Mouse (Mus musculus): ENCODE results near the gene Palm2. TPM values are rescaled to one million over a fixed set of nuclear protein-coding genes. Genes with fewer than 3 reads are reported as not detected.

The Palm2 gene
- total and polyA plus RNA-seq, 3 experiments = not detected

DNA sequence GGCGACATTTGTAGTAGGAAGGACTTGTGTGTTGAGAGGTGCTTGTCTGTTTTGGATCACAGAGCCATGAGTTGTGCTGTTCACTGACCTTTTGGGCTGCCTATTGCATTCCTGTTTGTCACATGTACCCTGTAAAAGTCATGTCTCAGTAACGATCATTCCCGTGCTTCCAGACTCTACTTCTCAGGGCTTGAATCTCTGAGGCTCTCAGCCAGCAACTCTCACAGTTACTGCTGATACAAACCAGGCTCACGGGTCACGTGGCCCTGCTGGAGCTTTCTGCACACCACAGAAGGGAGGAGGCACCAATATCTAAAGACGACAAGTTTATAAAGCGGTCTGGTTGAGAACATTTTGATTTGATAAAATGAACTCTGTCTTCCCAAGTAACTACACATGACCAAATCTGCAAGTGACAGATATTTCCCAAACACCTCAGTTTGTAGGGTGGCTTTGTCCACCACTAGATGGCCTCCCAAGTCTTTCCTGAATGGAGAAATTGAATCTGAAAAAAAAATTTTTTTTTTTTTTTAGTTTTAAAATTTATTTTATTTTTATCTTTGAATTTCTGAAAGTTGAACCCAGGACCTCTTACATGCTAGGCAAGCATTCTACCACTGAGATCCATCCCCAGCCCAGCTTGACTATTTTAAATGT is 236.9 kb downstream of the Palm2 start:
- no peak overlapping the region for H3K4me3 ChIP-seq (ENCODE audit: control insufficient read depth in 1 of 2, insufficient read depth in 1 of 2, low read depth in 2 of 2, low read length in 2 of 2)
- no peak overlapping the region for H3K9ac ChIP-seq (ENCODE audit: control insufficient read depth, low read depth, low read length, poor library complexity, severe bottlenecking)
- peak; percentile 44 for DNase-seq (ENCODE audit: low read depth, low spot score)
- peaks cover 5 to 6% of the 10 kb centered on the region in 2 experiments for H3K27me3 ChIP-seq (ENCODE audit: control insufficient read depth in 1 of 2, insufficient read depth in 2 of 2, low read length in 2 of 2)
- no peaks in the 10 kb centered on the region for H3K79me2 ChIP-seq (ENCODE audit: control insufficient read depth, insufficient read depth, low read length, poor library complexity)
- no peak overlapping the region for H3K27ac ChIP-seq (ENCODE audit: control insufficient read depth, low read depth, low read length)
- no peaks in the 10 kb centered on the region for H3K4me1 ChIP-seq (ENCODE audit: control insufficient read depth in 1 of 2, insufficient read depth in 2 of 2, low read length in 2 of 2)
- H3K9me3 ChIP-seq (replicated peaks; ENCODE audit: insufficient read depth, low read length) = no peaks in the 10 kb centered on the region
- no peaks in the 10 kb centered on the region for H3K36me3 ChIP-seq (ENCODE audit: control insufficient read depth in 1 of 2, insufficient read depth in 2 of 2, low read length in 2 of 2)
- TF ChIP-seq CHD2 (IDR thresholded peaks at IDR 0.05; ENCODE audit: low read length) (no peak), MYB (IDR thresholded peaks at IDR 0.05; ENCODE audit: low read depth, low read length) (no peak), HCFC1 (IDR thresholded peaks at IDR 0.05; ENCODE audit: low read depth, low read length) (no peak), TBP (IDR thresholded peaks at IDR 0.05; ENCODE audit: low read depth, low read length) (no peak), MAFK (IDR thresholded peaks at IDR 0.05; ENCODE audit: borderline replicate concordance, low read depth, low read length) (no peak), TAL1 (IDR thresholded peaks at IDR 0.05; ENCODE audit: low read length) (no peak), ETS1 (IDR thresholded peaks at IDR 0.05; ENCODE audit: low read depth, low read length) (no peak), RCOR1 (IDR thresholded peaks at IDR 0.05; ENCODE audit: low read depth, low read length) (no peak), GATA1 (IDR thresholded peaks at IDR 0.05; ENCODE audit: low read depth, low read length) (no peak), E2F4 (IDR thresholded peaks at IDR 0.05; ENCODE audit: borderline replicate concordance, low read depth, low read length) (no peak), BHLHE40 (IDR thresholded peaks at IDR 0.05; ENCODE audit: borderline replicate concordance, low read depth, low read length) (no peak), RAD21 (IDR thresholded peaks at IDR 0.05; ENCODE audit: low read depth, low read length) (peak; percentile 73), POLR2AphosphoS5 (IDR thresholded peaks at IDR 0.05; ENCODE audit: borderline replicate concordance, low read depth, low read length) (no peak), ZMIZ1 (IDR thresholded peaks at IDR 0.05; ENCODE audit: low read depth, low read length) (no peak), NELFE (IDR thresholded peaks at IDR 0.05; ENCODE audit: low read depth, low read length) (no peak), KAT2A (conservative IDR thresholded peaks at IDR 0.05; ENCODE audit: low read depth, low read length) (no peak), CTCF (IDR thresholded peaks at IDR 0.05 in 2 of 3, conservative IDR thresholded peaks at IDR 0.05 in 1 of 3; ENCODE audit: control insufficient read depth in 1 of 3, insufficient read depth in 1 of 3, low read depth in 2 of 3, low read length in 3 of 3, poor library complexity in 1 of 3, severe bottlenecking in 1 of 3) (peak; percentile 25 to 63 (median 27); a peak in 4 of 6 replicates), MAZ (IDR thresholded peaks at IDR 0.05; ENCODE audit: low read depth, low read length) (no peak), SMC3 (IDR thresholded peaks at IDR 0.05; ENCODE audit: low read depth, low read length) (peak; percentile 74), EP300 (IDR thresholded peaks at IDR 0.05; ENCODE audit: low read depth in 1 of 2, low read length in 2 of 2) (no peak), SIN3A (IDR thresholded peaks at IDR 0.05; ENCODE audit: low read length) (no peak), ELF1 (IDR thresholded peaks at IDR 0.05; ENCODE audit: low read depth, low read length) (no peak), USF1 (IDR thresholded peaks at IDR 0.05; ENCODE audit: low read depth, low read length) (peak; percentile 89), UBTF (IDR thresholded peaks at IDR 0.05; ENCODE audit: borderline replicate concordance, insufficient read depth, low read depth, low read length) (no peak), MXI1 (IDR thresholded peaks at IDR 0.05; ENCODE audit: low read depth, low read length) (no peak), POLR2A (IDR thresholded peaks at IDR 0.05; ENCODE audit: control insufficient read depth in 1 of 2, insufficient read depth in 1 of 2, low read depth in 1 of 2, low read length in 2 of 2, poor library complexity in 1 of 2) (no peak), ZKSCAN1 (IDR thresholded peaks at IDR 0.05; ENCODE audit: low read depth, low read length) (no peak), TCF12 (IDR thresholded peaks at IDR 0.05; ENCODE audit: low read depth, low read length) (no peak), POLR2AphosphoS2 (IDR thresholded peaks at IDR 0.05; ENCODE audit: low read length) (no peak), USF2 (IDR thresholded peaks at IDR 0.05; ENCODE audit: borderline replicate concordance in 1 of 2, insufficient read depth in 1 of 2, low read depth in 1 of 2, low read length in 2 of 2) (peak in 1 of 2 experiments; percentile 52; a peak in 1 of 4 replicates), GABPA (IDR thresholded peaks at IDR 0.05; ENCODE audit: low read depth, low read length) (no peak), NRF1 (IDR thresholded peaks at IDR 0.05; ENCODE audit: insufficient read depth, low read depth, low read length, poor library complexity, severe bottlenecking) (no peak), ZNF384 (IDR thresholded peaks at IDR 0.05; ENCODE audit: low read depth, low read length) (peak; percentile 92), CHD1 (IDR thresholded peaks at IDR 0.05; ENCODE audit: low read depth, low read length) (no peak), ZC3H11A (IDR thresholded peaks at IDR 0.05; ENCODE audit: low read depth, low read length) (peak; percentile 54), MYC (IDR thresholded peaks at IDR 0.05; ENCODE audit: low read depth, low read length) (no peak), MEF2A (IDR thresholded peaks at IDR 0.05; ENCODE audit: extremely low read depth, insufficient replicate concordance, low read depth, low read length, poor library complexity, severe bottlenecking) (no peak)

All from MEL (cell line).